Mouse (Mus musculus): ENCODE measurements around the gene Klrg1. TPM values are rescaled to one million over a fixed set of nuclear protein-coding genes. Genes with fewer than 3 reads are reported as not detected.

Klrg1 gene
- total and polyA plus RNA-seq, 3 experiments = 2.0 to 6.0 (median 2.8) TPM

- dilution Hi-C loops (cut with MboI; ENCODE audit: extremely low pct_ligation_motif_present, extremely low pct_unique_long_range_greater_than_20kb, low sequenced_read_pairs) = no loop called here
Measured at GRCm38 (mm10) chr6:122276565-122276964, 6.1 kb downstream of the Klrg1 start.

GRCm38 (mm10) chr6:122274546-122274945 lies 8.1 kb downstream of the Klrg1 start:
- Histone ChIP-seq H3K9ac (ENCODE audit: insufficient read depth, low read depth) (no peak overlapping the region), H3K4me3 (replicated peaks in 1 of 3; ENCODE audit: low read depth in 2 of 3, low read length in 2 of 3, poor library complexity in 1 of 3) (no peak overlapping the region), H3K27ac (ENCODE audit: insufficient read depth, low read depth) (no peak overlapping the region), H3K4me2 (ENCODE audit: insufficient read depth, low read depth, poor library complexity, severe bottlenecking) (no peak overlapping the region), H3K27me3 (replicated peaks) (no peaks in the 10 kb centered on the region), H3K79me2 (replicated peaks; ENCODE audit: control insufficient read depth, extremely low read depth, insufficient read depth, poor library complexity, severe bottlenecking) (no peaks in the 10 kb centered on the region), H3K9me3 (replicated peaks; ENCODE audit: low read length) (no peaks in the 10 kb centered on the region), H3K4me1 (ENCODE audit: control insufficient read depth in 1 of 2, insufficient read depth in 2 of 2) (no peaks in the 10 kb centered on the region), H3K36me3 (replicated peaks in 1 of 2; ENCODE audit: control insufficient read depth in 1 of 2, insufficient read depth in 1 of 2, low read length in 1 of 2) (no peaks in the 10 kb centered on the region)
- TF ChIP-seq JUND (conservative IDR thresholded peaks at IDR 0.05; ENCODE audit: low read depth, low read length) = no peak
- no peak for TF ChIP-seq ZC3H11A (IDR thresholded peaks at IDR 0.05; ENCODE audit: low read depth, low read length)
- TF ChIP-seq USF1 (IDR thresholded peaks at IDR 0.05; ENCODE audit: low read depth, low read length) = no peak
- TF ChIP-seq MYC (IDR thresholded peaks at IDR 0.05; ENCODE audit: low read depth, low read length) = no peak
- no peak for TF ChIP-seq POLR2A (IDR thresholded peaks at IDR 0.05; ENCODE audit: low read depth, low read length)
- no peak for TF ChIP-seq ZKSCAN1 (IDR thresholded peaks at IDR 0.05; ENCODE audit: borderline replicate concordance, low read depth, low read length)
- no peak for TF ChIP-seq CHD2 (IDR thresholded peaks at IDR 0.05; ENCODE audit: low read length)
- no peak for TF ChIP-seq ZNF384 (IDR thresholded peaks at IDR 0.05; ENCODE audit: low read depth, low read length)
- TF ChIP-seq NRF1 (IDR thresholded peaks at IDR 0.05; ENCODE audit: low read depth, low read length) = no peak
- no peak for TF ChIP-seq SMC3 (IDR thresholded peaks at IDR 0.05; ENCODE audit: low read depth, low read length)
- TF ChIP-seq BHLHE40 (IDR thresholded peaks at IDR 0.05; ENCODE audit: low read depth, low read length) = no peak
- TF ChIP-seq TCF12 (IDR thresholded peaks at IDR 0.05; ENCODE audit: low read depth, low read length) = no peak
- no peak for TF ChIP-seq KAT2A (IDR thresholded peaks at IDR 0.05; ENCODE audit: insufficient replicate concordance, low read length)
- in situ Hi-C loops (cut with MboI; ENCODE audit: low pct_ligation_motif_present, low pct_unique_long_range_greater_than_20kb, low sequenced_read_pairs) = no loop called here
- no peak for DNase-seq (ENCODE audit: extremely low read depth)
- dilution Hi-C loops (cut with MboI; ENCODE audit: extremely low pct_ligation_motif_present, extremely low pct_unique_long_range_greater_than_20kb, low sequenced_read_pairs) = no loop called here

More at GRCm38 (mm10) chr6:122276565-122276964, 6.1 kb downstream of the Klrg1 start:
- H3K4me3 ChIP-seq (replicated peaks in 1 of 3; ENCODE audit: low read depth in 2 of 3, low read length in 2 of 3, poor library complexity in 1 of 3) = no peak overlapping the region
- no peaks in the 10 kb centered on the region for H3K36me3 ChIP-seq (replicated peaks in 1 of 2; ENCODE audit: control insufficient read depth in 1 of 2, insufficient read depth in 1 of 2, low read length in 1 of 2)
- TF ChIP-seq ZMIZ1 (IDR thresholded peaks at IDR 0.05; ENCODE audit: low read depth, low read length) (no peak), ETS1 (conservative IDR thresholded peaks at IDR 0.05; ENCODE audit: low read depth, low read length) (no peak), SIN3A (IDR thresholded peaks at IDR 0.05; ENCODE audit: low read length) (no peak), HCFC1 (IDR thresholded peaks at IDR 0.05; ENCODE audit: low read depth, low read length) (no peak), CTCF (conservative IDR thresholded peaks at IDR 0.05 in 1 of 2, IDR thresholded peaks at IDR 0.05 in 1 of 2; ENCODE audit: low read depth in 2 of 2, low read length in 2 of 2) (no peak), POLR2AphosphoS2 (IDR thresholded peaks at IDR 0.05; ENCODE audit: low read depth, low read length) (no peak), ZNF384 (IDR thresholded peaks at IDR 0.05; ENCODE audit: low read depth, low read length) (no peak), POLR2A (IDR thresholded peaks at IDR 0.05; ENCODE audit: low read depth, low read length) (no peak), PAX5 (IDR thresholded peaks at IDR 0.05; ENCODE audit: low read length) (no peak), UBTF (IDR thresholded peaks at IDR 0.05; ENCODE audit: low read depth, low read length) (no peak), RCOR1 (conservative IDR thresholded peaks at IDR 0.05; ENCODE audit: low read depth, low read length) (no peak)
- H3K79me2 ChIP-seq (replicated peaks; ENCODE audit: control insufficient read depth, extremely low read depth, insufficient read depth, poor library complexity, severe bottlenecking) = no peaks in the 10 kb centered on the region
- H3K4me1 ChIP-seq (ENCODE audit: control insufficient read depth in 1 of 2, insufficient read depth in 2 of 2) = no peaks in the 10 kb centered on the region
- H3K27me3 ChIP-seq (replicated peaks) = no peaks in the 10 kb centered on the region
- no peaks in the 10 kb centered on the region for H3K9me3 ChIP-seq (replicated peaks; ENCODE audit: low read length)
- in situ Hi-C loops (cut with MboI; ENCODE audit: low pct_ligation_motif_present, low pct_unique_long_range_greater_than_20kb, low sequenced_read_pairs) = no loop called here
- H3K9ac ChIP-seq (ENCODE audit: insufficient read depth, low read depth) = no peak overlapping the region
- H3K27ac ChIP-seq (ENCODE audit: insufficient read depth, low read depth) = no peak overlapping the region
- no peak for DNase-seq (ENCODE audit: extremely low read depth)
- H3K4me2 ChIP-seq (ENCODE audit: insufficient read depth, low read depth, poor library complexity, severe bottlenecking) = no peak overlapping the region

Data from CH12.LX (cell line).